Mouse (Mus musculus): Measurements from ENCODE around the gene Exd1.
"Not testable (repeated sequence)": the region's sequence is repeated elsewhere in the genome, so short reads cannot be mapped to it uniquely, and the experiment has no call there.

Gene Exd1

GRCm38 (mm10) chr2:119538802-119539201 is 8.6 kb downstream of the Exd1 start:
- no peak for DNase-seq

GRCm38 (mm10) chr2:119525422-119525821 is 22.0 kb downstream of the Exd1 start:
- no peak for DNase-seq

DNA sequence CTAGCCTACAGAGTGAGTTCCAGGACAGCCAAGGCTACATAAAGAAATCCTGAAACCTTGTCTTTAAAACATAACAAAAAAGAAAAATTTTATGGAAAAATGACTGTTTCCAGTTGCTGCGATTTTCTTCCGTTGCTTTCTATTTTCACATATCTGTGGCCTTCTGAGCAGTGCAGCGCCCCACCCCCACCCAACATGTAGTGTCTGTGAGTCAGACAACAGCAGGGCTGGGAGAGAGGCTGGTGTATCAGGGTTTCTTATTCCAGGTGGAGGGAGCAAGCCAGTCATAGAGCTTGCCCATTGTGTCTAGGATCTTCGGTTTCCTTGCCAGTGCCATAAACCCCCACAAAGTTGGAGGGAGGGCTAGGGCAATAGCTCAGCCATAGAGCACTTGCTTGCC is 23.6 kb downstream of the Exd1 start:
- DNase-seq = no peak

DNA sequence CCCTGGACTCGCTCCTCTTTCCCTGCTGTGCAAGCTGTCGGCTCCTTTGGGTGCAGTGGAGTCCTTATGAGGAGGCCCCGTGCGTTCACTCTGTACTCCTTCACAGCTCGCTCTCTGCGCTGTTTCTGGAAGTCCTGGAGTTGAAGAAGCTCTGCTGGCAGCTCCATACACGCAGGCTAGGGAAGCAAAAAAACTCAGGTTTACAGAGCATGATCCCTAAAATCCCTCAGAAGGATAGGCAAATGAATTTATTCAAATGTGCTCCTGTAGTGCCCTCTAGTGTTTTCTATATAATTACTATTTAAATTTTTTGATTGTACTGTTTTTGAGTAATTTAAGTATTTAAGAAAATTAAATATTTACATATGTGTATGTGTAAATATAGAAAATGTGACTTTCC is 26.9 kb downstream of the Exd1 start:
- peak; percentile 16 for DNase-seq

- DNase-seq = no peak
These were observed 30.6 kb downstream of the Exd1 start for GRCm38 (mm10) chr2:119516811-119517210.

DNA sequence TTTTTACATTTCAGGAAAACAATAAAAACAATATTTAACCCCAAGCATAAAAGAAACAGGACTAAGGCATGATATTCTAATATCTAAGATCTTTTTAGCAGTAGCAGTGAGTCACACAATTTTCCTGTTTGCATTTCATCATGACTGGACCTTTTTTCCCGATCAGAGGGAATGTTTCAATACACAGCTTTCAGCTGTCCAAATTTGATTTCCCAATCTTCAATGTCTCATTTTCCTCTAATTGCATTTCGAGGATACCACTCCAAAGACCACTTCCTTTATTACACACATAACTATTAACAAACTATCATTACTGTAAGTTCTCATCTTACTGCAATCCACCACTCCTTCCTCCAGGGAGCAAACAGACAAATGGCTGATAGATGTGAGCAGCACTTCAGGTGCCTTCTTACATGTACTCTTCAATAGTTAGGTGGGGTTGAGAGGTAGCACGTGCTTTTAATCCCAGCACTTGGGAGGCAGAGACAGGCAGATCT is 33.4 kb downstream of the Exd1 start:
- DNase-seq = no peak

- peak; percentile 11 for DNase-seq
These were observed 35.1 kb downstream of the Exd1 start for GRCm38 (mm10) chr2:119512292-119512691.

GRCm38 (mm10) chr2:119510856-119511255 is 36.6 kb downstream of the Exd1 start:
- DNase-seq = no peak

GRCm38 (mm10) chr2:119508518-119508917 is 38.9 kb downstream of the Exd1 start:
- not testable (repeated sequence) for DNase-seq

- peak; percentile 39 for DNase-seq
These were observed 40.3 kb downstream of the Exd1 start for GRCm38 (mm10) chr2:119507108-119507507.

GRCm38 (mm10) chr2:119500965-119501652 is 46.3 kb downstream of the Exd1 start:
- DNase-seq = no peak

GRCm38 (mm10) chr2:119498859-119499258 is 48.6 kb downstream of the Exd1 start:
- no peak for DNase-seq

GRCm38 (mm10) chr2:119496082-119496481 is 51.3 kb downstream of the Exd1 start:
- DNase-seq = no peak

DNA sequence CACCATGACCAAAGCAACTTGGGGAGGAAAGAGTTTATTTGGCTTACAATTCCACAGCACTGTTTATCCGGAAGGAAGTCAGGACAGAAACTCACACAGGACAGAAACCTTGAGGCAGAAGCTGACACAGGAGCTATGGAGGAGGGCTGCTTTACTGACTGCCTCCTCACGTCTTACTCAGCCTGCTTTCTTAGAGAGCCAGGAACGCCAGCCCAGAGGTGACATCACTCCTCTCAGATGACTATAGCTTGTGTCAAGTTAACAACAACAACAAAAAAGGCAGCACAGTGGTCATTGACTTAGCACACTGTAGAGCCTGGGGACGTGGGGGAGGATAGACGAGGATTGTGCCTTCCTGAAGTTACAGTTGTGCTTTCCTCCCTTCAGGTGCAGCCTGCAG is 55.5 kb downstream of the Exd1 start:
- no peak for DNase-seq

DNA sequence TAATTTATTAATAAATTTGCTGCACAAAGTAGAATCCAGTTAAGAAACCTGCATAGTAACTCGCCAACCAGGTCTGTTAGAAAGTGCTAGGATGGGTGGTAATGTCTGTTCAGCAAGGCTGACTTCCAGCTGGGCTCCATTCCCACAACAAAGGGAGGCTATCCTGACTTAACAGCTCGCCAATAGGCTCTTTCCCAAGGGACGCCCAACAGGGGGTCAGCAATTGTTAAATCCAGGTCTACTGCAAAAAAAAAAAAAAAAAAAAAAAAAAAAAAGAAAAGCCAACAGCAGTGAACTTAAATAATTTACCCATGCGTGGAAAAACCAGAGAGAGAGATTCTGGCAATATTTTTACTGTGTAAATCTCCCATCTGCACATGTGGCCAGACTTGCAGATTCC is 60.9 kb downstream of the Exd1 start:
- DNase-seq = no peak

DNA sequence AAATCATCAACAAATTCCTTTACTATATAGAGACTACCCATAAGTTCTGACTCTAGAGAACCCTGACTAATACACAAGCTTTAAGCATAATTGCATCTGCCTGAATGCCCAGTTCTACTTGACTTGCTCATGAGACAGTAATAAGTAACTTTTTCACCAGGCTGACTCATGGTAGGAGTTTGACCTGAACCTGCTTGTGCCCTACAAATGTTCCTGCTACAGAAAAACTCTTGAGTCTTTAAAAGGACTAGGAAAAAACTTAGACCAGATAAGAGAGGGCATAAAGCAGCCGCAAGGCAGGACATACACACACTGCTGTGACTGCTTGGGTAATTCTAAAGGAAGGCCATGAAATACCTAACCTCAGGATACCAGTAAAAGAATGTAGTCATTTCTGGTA is 65.1 kb downstream of the Exd1 start:
- peak; percentile 48 for DNase-seq

DNA sequence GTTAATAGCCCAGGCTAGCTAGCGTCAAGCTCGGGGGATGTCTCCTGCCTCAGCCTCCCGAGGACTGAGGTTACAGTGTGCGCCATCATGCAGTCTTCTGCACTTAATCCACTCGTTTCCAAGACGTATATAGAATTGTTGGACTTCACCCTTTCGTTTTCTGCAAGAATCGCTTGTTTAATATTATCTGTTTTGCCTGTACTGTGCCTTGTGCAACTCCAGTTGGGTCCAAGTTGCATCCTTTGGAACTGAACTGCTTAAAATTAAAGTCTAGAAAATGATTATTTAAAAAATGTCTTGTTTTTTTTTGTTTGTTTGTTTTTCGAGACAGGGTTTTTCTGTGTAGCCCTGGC is 69.1 kb downstream of the Exd1 start:
- DNase-seq = no peak

GRCm38 (mm10) chr2:119477571-119478396 is 69.6 kb downstream of the Exd1 start, which contains the start of gene Ino80:
Gene Ino80 (minus strand): TSS chr2:119477687.
- DNase-seq = peak; percentile 99

- DNase-seq = peak; percentile 82
These were observed 70.6 kb downstream of the Exd1 start for GRCm38 (mm10) chr2:119476621-119477391.

GRCm38 (mm10) chr2:119476166-119476565 is 71.3 kb downstream of the Exd1 start:
- DNase-seq = no peak

Data from kidney, adult 18-20 months (tissue).